Mouse (Mus musculus): ENCODE measurements around the gene Cldn3. TPM values are rescaled to one million over a fixed set of nuclear protein-coding genes. Genes with fewer than 3 reads are reported as not detected.

Cldn3 gene
- polyA plus RNA-seq, 1 experiment from 2014 or later = 27.2 TPM

- Histone ChIP-seq H3K27ac (peak overlapping the region; percentile 100), H3K36me3 (no peaks in the 10 kb centered on the region), H3K4me3 (peak overlapping the region; percentile 79), H3K9me3 (no peaks in the 10 kb centered on the region), H3K4me2 (peak overlapping the region; percentile 88), H3K9ac (peak overlapping the region; percentile 52; the same call in 1 of the 2 replicates), H3K27me3 (no peaks in the 10 kb centered on the region), H3K4me1 (peaks cover 37% of the 10 kb centered on the region)
- peak; percentile 79 for ATAC-seq (ENCODE audit: insufficient number of reproducible peaks, low FRiP score, low TSS enrichment, low read depth)
- WGBS = under 1% methylated on average over 34 of the region's 37 CpGs
Observed at GRCm38 (mm10) chr5:135009590-135010319, 23.7 kb downstream of the Cldn3 start.

- no peak for ATAC-seq (ENCODE audit: insufficient number of reproducible peaks, low FRiP score, low TSS enrichment, low read depth)
- 52% methylated on average over 7 of the region's 7 CpGs for WGBS
- Histone ChIP-seq H3K4me2 (peak overlapping the region; percentile 88), H3K36me3 (no peaks in the 10 kb centered on the region), H3K9ac (peak overlapping the region; percentile 52; the same call in 1 of the 2 replicates), H3K27me3 (no peaks in the 10 kb centered on the region), H3K4me1 (peaks cover 38% of the 10 kb centered on the region), H3K9me3 (no peaks in the 10 kb centered on the region), H3K27ac (peak overlapping the region; percentile 100), H3K4me3 (peak overlapping the region; percentile 79)
Observed at GRCm38 (mm10) chr5:135010320-135010709, 24.3 kb downstream of the Cldn3 start.

- no peak for ATAC-seq (ENCODE audit: insufficient number of reproducible peaks, low FRiP score, low TSS enrichment, low read depth)
- no peak overlapping the region for H3K9ac ChIP-seq
- no peaks in the 10 kb centered on the region for H3K36me3 ChIP-seq
- no peaks in the 10 kb centered on the region for H3K9me3 ChIP-seq
- H3K4me3 ChIP-seq = peak overlapping the region; percentile 79; the same call in 1 of the 2 replicates
- WGBS = 88% methylated on average over 25 of the region's 25 CpGs
- H3K4me1 ChIP-seq = peaks cover 43% of the 10 kb centered on the region
- no peaks in the 10 kb centered on the region for H3K27me3 ChIP-seq
- H3K4me2 ChIP-seq = peak overlapping the region; percentile 88; the same call in 1 of the 2 replicates
- no peak overlapping the region for H3K27ac ChIP-seq
Observed at GRCm38 (mm10) chr5:135010841-135011743, 25.1 kb downstream of the Cldn3 start.

GRCm38 (mm10) chr5:135011809-135012613 lies 26.0 kb downstream of the Cldn3 start:
- 28% methylated on average over 26 of the region's 26 CpGs for WGBS
- Histone ChIP-seq H3K4me3 (peak overlapping the region; percentile 13), H3K9ac (no peak overlapping the region), H3K9me3 (no peaks in the 10 kb centered on the region), H3K36me3 (no peaks in the 10 kb centered on the region), H3K27ac (peak overlapping the region; percentile 22; the same call in 1 of the 2 replicates), H3K27me3 (no peaks in the 10 kb centered on the region), H3K4me1 (peaks cover 43% of the 10 kb centered on the region), H3K4me2 (peak overlapping the region; percentile 31)
- no peak for ATAC-seq (ENCODE audit: insufficient number of reproducible peaks, low FRiP score, low TSS enrichment, low read depth)

- Histone ChIP-seq H3K9me3 (no peaks in the 10 kb centered on the region), H3K27ac (no peak overlapping the region), H3K4me1 (peaks cover 40% of the 10 kb centered on the region), H3K27me3 (no peaks in the 10 kb centered on the region), H3K4me2 (peak overlapping the region; percentile 31), H3K36me3 (no peaks in the 10 kb centered on the region), H3K4me3 (peak overlapping the region; percentile 13; the same call in 1 of the 2 replicates), H3K9ac (no peak overlapping the region)
- no peak for ATAC-seq (ENCODE audit: insufficient number of reproducible peaks, low FRiP score, low TSS enrichment, low read depth)
- 7% methylated on average over 16 of the region's 16 CpGs for WGBS
Observed at GRCm38 (mm10) chr5:135012671-135013441, 26.8 kb downstream of the Cldn3 start.

- Histone ChIP-seq H3K36me3 (no peaks in the 10 kb centered on the region), H3K4me2 (no peak overlapping the region), H3K27ac (no peak overlapping the region), H3K4me3 (no peak overlapping the region), H3K9ac (no peak overlapping the region), H3K9me3 (no peaks in the 10 kb centered on the region), H3K27me3 (no peaks in the 10 kb centered on the region), H3K4me1 (peaks cover 30% of the 10 kb centered on the region)
- 12% methylated on average over 7 of the region's 7 CpGs for WGBS
- no peak for ATAC-seq (ENCODE audit: insufficient number of reproducible peaks, low FRiP score, low TSS enrichment, low read depth)
Observed at GRCm38 (mm10) chr5:135015497-135015896, 29.5 kb downstream of the Cldn3 start.

GRCm38 (mm10) chr5:135016224-135016759 lies 30.3 kb downstream of the Cldn3 start:
- no peaks in the 10 kb centered on the region for H3K27me3 ChIP-seq
- H3K4me3 ChIP-seq = no peak overlapping the region
- peaks cover 23% of the 10 kb centered on the region for H3K4me1 ChIP-seq
- no peak overlapping the region for H3K9ac ChIP-seq
- H3K36me3 ChIP-seq = no peaks in the 10 kb centered on the region
- no peak for ATAC-seq (ENCODE audit: insufficient number of reproducible peaks, low FRiP score, low TSS enrichment, low read depth)
- 57% methylated on average over 4 of the region's 4 CpGs for WGBS
- no peak overlapping the region for H3K4me2 ChIP-seq
- no peaks in the 10 kb centered on the region for H3K9me3 ChIP-seq
- no peak overlapping the region for H3K27ac ChIP-seq

GRCm38 (mm10) chr5:135021814-135022213 lies 35.8 kb downstream of the Cldn3 start:
- Histone ChIP-seq H3K9me3 (no peaks in the 10 kb centered on the region), H3K9ac (no peak overlapping the region), H3K4me3 (no peak overlapping the region), H3K27me3 (no peaks in the 10 kb centered on the region), H3K36me3 (no peaks in the 10 kb centered on the region), H3K4me2 (no peak overlapping the region), H3K27ac (peak overlapping the region; percentile 51; the same call in 1 of the 2 replicates), H3K4me1 (peaks cover 45% of the 10 kb centered on the region)
- 38% methylated on average over 6 of the region's 6 CpGs for WGBS
- ATAC-seq (ENCODE audit: insufficient number of reproducible peaks, low FRiP score, low TSS enrichment, low read depth) = no peak

GRCm38 (mm10) chr5:135023344-135024173 lies 37.5 kb downstream of the Cldn3 start, which contains the start of gene Stx1a:
Gene Stx1a (plus strand): TSS chr5:135023482.
- H3K9me3 ChIP-seq = no peaks in the 10 kb centered on the region
- H3K4me3 ChIP-seq = peak within 1 kb of the TSS; percentile 73
- peak within 1 kb of the TSS; percentile 51 for H3K27ac ChIP-seq
- peak within 1 kb of the TSS; percentile 93 for H3K4me2 ChIP-seq
- H3K4me1 ChIP-seq = peaks cover 47% of the 10 kb centered on the region
- H3K36me3 ChIP-seq = no peaks in the 10 kb centered on the region
- H3K9ac ChIP-seq = peak within 1 kb of the TSS; percentile 76
- under 1% methylated on average over 61 of the region's 61 CpGs for WGBS
- ATAC-seq (ENCODE audit: insufficient number of reproducible peaks, low FRiP score, low TSS enrichment, low read depth) = peak; percentile 89
- H3K27me3 ChIP-seq = no peaks in the 10 kb centered on the region

GRCm38 (mm10) chr5:135024665-135025224 lies 38.7 kb downstream of the Cldn3 start:
- Histone ChIP-seq H3K4me1 (peaks cover 59% of the 10 kb centered on the region), H3K9ac (no peak overlapping the region), H3K9me3 (no peaks in the 10 kb centered on the region), H3K27me3 (no peaks in the 10 kb centered on the region), H3K36me3 (no peaks in the 10 kb centered on the region), H3K27ac (no peak overlapping the region), H3K4me3 (peak overlapping the region; percentile 73), H3K4me2 (peak overlapping the region; percentile 93)
- 30% methylated on average over 11 of the region's 11 CpGs for WGBS
- no peak for ATAC-seq (ENCODE audit: insufficient number of reproducible peaks, low FRiP score, low TSS enrichment, low read depth)
